Mouse (Mus musculus): ENCODE measurements around the gene Tbc1d23.

Tbc1d23 gene

DNA sequence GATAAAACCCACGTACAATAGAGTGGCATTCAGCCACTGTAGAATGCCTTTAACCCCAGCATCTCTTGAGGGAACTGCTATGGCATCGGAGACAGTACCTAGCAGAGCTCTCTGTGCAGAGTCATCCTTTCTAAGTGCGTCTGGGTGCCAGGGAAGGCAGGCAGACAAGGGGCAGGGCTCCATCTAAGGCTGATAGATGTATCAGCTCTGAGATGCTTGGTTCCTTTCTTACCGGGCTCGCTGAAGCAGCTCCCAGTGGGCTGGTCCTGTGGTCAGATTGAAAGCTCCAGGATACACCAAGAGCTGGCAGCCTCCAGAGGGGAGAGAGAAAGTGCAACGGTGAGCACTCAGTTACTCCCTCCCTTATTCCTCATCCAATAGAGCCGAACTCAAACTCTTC, 71.5 kb downstream of the Tbc1d23 start:
- no peak for DNase-seq

DNA sequence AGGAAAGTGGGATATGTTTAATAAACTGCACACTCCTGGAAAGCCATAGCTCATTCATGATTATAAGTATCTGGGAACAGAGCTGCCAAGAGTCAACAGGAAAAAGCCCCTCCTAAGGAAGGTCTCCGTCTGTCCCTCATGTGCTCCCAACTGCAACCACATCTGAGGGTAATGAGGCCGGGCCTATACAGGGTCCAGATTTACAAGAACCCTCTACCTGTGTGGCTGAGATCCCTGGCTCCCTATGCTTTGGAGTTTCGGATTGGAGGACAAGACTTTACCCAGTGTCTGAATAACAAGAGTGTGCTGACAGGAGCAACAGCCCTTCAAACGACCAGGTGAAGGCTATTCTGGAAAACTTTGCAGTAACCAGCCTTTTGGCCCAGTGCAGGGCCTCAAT, 73.6 kb downstream of the Tbc1d23 start:
- DNase-seq, result no peak

DNA sequence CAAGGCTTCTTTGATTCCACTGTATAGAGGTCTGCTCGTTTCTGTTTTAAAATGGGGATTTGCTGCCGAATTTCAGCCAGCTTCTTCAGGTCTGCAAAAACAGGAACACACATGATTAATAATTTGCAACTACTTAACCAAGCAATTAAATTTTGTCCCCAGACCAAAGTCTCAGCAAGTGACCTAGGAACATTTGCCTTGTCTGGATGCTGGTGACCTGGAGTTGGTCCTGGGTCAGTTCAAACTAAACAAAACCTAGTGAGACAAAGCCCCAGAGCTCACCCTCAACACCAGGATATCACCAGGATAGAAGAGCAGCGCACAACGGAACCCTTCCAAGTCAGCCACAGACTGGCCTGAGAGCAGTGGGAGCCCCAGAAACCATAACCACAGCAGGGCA, 74.2 kb downstream of the Tbc1d23 start:
- no peak for DNase-seq

DNA sequence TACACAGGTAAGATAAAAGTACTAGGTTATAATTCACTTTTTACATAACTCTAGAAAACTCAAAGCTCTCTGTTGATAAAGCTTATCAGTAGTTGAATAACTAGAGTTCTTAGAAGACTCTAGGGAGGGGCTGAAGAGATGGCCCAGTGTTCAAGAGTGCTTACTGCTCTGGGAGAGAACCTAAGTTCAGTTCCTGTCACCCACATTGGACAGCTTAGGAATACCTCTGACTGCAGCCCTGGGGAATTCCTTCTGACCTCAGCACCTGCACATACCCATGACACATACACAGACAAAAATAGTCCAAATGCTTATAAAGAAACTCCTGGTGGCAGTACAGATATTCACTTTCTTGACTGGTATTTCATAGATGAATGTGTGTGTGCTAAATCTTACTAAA, 75.4 kb downstream of the Tbc1d23 start:
- DNase-seq, result no peak

DNA sequence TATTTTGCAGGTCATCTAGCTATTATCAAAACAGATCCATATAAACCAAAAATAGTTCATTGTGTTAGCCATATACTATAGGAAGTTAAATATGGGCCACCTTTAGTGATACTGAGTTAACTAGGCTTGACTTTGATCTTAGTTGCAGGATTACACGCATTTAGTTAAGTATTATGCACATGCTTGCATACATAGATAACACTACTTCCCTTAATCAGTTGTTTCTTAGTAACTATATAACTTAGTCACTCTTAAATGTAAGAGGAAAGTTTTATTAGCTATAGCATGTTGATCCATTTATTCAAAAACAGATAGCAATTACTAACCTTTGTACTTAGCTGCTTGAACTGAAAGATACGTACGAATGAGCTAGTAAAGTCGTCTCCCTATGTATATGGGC, 79.9 kb downstream of the Tbc1d23 start:
- DNase-seq, result no peak

DNA sequence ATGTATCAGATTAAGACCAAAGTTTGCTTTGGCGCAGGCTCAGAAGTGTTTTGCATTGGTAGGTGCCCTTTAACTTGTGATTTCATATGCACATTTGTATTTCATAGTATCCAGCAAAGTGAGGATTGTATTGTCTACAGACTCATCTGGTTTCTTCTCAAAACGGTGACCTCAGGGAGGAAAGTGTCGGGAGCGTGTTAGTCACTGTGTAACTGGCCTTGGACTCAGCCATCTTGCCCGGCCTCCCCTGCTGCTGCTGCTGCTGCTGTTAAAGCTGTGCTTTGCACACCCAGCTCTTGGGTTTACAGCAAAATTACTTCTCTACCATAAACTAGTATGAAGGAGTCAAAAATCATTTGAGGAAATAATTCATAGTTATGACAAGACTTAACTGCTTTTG, 86.6 kb downstream of the Tbc1d23 start:
- no peak for DNase-seq

DNA sequence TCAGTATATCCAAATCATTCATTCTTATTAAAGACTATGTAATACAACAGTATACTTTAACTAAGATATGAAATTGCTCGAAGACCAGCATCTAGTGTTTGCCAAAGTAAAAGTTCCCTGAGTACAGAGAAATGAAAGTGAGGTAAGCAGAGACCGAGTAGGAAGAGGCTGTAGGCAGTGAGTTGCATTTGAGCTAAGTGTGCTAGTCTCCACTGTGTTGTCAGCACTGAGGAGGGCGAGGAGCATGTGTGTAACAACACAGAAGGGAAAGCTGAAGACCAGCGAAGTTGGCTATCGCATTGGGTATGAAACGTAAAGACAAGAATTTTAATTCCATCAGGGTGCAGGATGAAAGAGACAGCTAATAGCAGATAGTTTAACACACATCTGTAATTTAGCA, 97.7 kb downstream of the Tbc1d23 start:
- DNase-seq, result no peak

DNA sequence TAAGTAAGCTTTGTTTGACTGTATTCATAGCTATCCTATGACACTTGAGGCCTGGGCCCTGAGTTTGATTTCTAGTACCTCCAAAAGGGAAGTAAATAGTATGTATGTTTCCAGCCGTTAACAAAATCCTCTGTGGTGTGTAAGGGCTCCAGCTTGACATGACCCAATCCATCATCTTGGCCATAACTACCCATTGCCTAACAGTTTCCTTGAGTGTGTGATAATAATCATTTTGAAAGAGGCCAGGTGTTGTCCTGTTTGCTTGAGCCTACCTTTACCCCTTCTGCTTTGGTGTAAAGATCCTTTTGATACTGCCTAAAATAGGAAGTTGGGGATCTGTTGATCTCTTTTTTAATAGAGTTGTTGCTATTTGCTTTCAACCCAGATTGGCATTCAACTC, 99.0 kb downstream of the Tbc1d23 start:
- no peak for DNase-seq

DNA sequence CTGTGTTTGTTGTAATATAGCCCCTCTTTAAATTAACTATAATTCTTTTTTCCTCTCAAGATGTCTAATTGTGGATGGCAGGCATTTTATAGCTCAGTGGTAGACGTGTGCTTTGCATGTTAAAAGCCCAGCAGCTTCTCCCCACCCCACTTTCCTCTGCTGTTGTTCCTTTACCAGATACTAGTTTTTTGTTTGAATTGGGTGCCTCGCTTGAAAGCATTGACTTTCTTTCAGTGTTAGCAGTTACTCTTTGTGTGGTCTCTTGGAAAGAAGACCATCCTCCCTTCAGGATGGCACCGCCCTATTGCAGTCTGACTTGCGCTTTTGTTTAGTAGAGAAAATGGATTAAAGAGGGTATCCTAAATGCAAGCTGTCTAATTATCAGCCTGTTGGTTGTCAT, 99.8 kb downstream of the Tbc1d23 start:
- DNase-seq, result no peak

DNA sequence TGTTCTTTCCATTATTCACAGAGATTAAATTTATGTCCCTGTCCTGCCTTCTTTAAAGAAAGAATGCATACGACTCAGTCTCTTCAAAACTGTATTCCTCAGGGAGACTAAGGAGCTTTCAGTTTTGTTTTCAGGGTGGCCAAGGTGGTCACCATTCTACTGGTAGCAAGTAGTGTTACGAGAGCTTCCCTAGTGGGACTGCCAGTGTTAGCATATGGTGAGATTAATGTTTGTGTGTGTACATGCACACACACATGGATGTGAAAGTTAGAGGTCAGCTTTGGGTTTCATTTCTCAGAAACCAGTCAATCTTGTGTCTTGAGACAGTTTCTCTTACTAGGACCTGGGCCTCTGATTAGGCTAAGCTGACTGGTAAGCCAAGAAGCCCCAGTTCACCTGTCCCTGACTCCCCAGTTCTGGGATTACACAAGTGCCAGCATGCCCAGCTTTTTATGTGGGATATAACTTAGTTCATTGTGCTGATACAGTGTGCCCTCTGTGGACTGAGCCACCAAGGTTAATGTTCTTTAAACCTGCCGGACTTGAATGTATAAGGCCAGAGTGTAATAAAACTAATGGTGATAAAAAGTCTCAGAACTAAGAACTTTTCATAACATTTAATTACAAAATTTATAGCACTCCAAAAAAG, 100.4 kb downstream of the Tbc1d23 start:
- no peak for DNase-seq

DNA sequence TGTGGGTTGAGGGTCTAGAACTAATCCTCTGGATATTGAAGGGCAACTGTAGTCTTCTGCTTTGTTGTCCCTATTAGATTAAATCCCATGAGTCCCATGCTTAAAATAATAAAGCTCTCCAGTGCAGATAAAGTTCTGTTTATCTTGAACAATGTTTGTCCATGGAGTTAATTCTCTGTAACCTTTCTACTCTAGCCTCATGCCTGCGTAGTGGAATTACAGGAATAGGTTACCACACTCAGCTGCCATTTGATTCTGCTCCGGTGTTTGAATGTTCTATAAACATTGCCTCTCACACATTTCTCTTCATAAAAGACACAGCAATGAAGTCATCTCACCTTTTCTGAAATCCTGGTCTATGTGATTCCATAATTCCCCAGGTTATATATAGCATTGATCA, 103.5 kb downstream of the Tbc1d23 start:
- DNase-seq, result no peak

DNA sequence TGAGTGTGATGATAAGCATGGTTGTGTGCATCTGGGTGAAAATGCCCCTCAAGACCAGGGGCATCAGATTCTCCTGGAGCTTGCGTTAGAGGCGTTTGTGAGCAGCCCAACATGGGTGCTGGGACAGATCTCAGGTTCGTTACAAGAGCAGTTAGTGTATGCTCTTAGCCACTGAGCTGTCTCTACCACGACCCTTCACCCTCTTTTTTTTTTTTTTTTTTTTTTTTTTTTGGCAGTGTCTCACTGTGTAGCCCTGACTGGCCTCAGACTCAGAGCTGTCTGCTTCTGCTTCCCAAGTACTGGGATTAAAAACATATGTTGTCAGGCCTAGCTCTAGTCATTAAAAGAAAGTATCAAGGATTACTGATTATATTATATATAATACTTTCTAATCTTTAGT, 105.0 kb downstream of the Tbc1d23 start:
- no peak for DNase-seq

DNA sequence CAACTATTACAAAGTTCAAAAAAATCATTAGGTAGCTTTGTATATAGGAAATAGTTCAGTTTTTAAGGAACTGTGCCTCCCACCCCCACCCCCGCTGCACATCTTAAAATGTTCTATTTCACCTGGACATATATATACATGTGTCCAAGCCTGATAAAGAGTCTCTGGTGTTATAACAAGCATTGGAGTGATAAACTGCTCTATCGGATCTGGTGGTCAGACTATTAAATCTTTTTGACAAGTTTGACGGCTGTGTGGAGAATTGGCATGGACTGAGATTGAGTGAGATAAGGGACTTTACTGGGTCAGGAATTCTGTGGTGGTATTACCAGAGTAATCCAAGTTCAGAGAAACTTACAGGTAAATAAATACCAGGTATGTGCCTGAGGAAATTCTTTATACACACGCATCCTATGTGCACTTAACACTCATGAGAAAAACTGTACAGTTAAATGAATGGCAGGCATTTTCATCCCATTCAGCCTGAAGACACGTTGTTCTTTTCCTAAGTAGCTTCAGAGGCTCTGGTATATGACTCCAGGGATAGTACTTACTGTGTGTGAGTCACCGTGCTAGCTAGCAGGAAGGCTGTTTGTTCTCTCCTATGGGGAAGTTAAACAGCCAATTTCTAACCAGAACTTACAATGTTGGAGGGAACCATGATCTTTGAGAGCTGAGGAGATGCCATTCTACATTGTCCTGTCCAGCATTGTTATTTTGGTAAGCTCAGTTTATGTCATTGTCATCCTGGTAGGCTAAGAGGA, 108.4 kb downstream of the Tbc1d23 start:
- no peak for DNase-seq

DNA sequence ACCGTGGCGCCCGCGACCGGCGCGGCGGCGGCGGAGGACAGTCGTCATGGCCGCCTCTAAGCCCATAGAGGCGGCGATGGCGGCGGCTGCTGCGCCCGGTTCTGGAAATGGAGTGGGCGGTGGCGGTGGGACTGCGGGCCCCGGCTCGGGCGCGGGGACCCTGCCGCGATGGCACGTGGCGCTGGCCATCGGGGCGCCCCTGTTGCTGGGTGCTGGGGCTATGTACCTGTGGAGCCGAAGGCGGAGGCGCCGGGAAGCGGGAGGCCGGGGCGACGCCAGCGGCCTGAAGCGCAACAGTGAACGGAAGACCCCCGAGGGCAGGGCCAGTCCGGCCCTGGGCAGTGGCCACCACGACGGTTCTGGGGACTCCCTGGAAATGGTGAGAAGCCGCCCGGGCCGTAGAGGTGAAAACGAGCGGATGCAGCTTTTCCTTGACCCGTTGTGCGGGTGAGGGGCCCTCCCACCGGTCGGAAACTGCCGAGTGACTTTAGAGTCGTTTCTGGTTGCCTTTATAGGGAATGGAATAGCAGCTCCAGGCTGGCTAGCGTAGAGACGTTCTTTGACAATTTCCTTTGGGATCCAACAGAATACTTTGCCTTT, 109.4 kb downstream of the Tbc1d23 start:
- DNase-seq, result no peak

DNA sequence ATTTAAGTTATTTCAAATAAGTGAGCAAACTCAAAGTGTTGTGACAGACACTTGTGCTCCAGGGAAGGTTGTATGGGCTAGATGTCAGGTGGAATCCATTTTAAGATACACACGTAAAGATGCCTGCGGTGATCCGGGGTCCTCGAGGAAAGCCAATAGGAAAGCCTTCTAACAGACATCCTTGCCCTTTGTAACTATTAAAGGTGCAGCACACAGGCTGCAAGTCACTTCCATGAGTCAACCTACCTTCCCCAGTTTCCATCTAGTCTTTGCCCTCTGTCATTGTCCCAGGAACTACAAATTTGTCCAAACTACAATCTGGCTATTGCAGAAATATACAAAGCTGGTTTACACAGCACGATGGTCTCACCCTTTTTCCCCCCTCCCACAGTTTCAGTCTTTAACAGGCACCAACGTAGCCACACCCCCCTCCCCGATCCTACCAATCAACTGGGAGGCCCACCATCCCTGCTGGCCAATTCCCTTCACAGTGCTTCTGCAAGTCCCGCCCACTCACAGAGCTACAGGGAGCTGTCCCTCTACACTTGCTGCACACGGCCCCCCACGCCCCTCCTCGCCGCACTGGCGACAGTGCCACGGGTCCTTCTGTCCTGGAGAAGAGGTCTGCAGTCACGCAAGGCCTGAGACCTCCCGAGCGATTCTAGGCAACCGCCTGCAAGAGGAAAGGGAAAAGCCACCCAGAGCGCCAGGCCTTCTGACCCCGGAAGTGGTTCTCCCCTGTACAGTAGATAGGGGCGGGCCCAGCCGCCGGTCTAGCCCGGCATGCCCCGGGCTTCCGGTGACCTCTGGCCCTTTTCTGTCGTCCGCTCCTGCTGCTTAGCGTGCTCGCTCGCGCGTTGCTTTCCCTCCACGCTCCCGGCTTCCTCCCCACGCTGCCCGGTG, 110.1 kb downstream of the Tbc1d23 start, which contains the start of gene Tomm70a:
Tomm70a (plus strand) TSS at position 791 of the 903 bp plus-strand sequence.
- peak; percentile 91 for DNase-seq

Measured in lung, postnatal 14 days (tissue).